Mouse (Mus musculus): ENCODE measurements at regions not wholly inside any gene's neighbourhood (a gene's known extent, or its start where the extent isn't known, plus 50 kb on each side); places are given as distances from the start of the nearest gene placed in this dataset.
A peak's percentile ranks its signal among the peaks of the same experiment; 100 is the strongest.

- no peak for TF ChIP-seq USF1 (IDR thresholded peaks at IDR 0.05; ENCODE audit: low read depth)
- no peak for TF ChIP-seq CTCF (IDR thresholded peaks at IDR 0.05; ENCODE audit: control insufficient read depth, insufficient read depth, insufficient read length)
- no peak for TF ChIP-seq FOSL1 (IDR thresholded peaks at IDR 0.05; ENCODE audit: insufficient read depth, low read length, poor library complexity, severe bottlenecking)
- TF ChIP-seq CEBPB (IDR thresholded peaks at IDR 0.05; ENCODE audit: low read depth), result no peak
- no peak for TF ChIP-seq MAX (IDR thresholded peaks at IDR 0.05)
- peak; percentile 34 for TF ChIP-seq MYOD1 (IDR thresholded peaks at IDR 0.05; ENCODE audit: control insufficient read depth, insufficient read length, low read depth)
- TF ChIP-seq MYOG (IDR thresholded peaks at IDR 0.05; ENCODE audit: control insufficient read depth, extremely low read depth, insufficient read length), result no peak
Observed at GRCm38 (mm10) chr3:120786659-120787058, 384.8 kb downstream of the Rwdd3 start.

Data from C2C12 (cell line).